Comparison of ENCODE assay signal across 9 mouse cellular contexts in genomic region chr8:13644932-13645676, GRCm38 (mm10). TPM values are rescaled to one million over a fixed set of nuclear protein-coding genes. Genes with fewer than 3 reads are reported as not detected.
A peak's percentile ranks its signal among the peaks of the same experiment; 100 is the strongest.
DNase-seq lines count a peak whose midpoint lies in the region; ATAC-seq and TF ChIP-seq lines count a peak whose summit lies in the region.
"Had no signal": no experiment of that assay in that cellular context is flagged by ENCODE, and none has a peak within 500 bp of the region (broad histone marks: within the 10 kb centered on the region; RNA-seq: fewer than 3 reads in every experiment).

No protein-coding gene starts in this region.

- 57% methylated on average over 6 of the region's 6 CpGs for WGBS in midbrain, embryonic 10.5 days
- WGBS in midbrain, embryonic 11.5 days = 54% methylated on average over 6 of the region's 6 CpGs
- 53% methylated on average over 6 of the region's 6 CpGs for WGBS in limb, embryonic 15.5 days
- 78% methylated on average over 6 of the region's 6 CpGs for WGBS in small intestine, adult 2 months

- H3K27me3 ChIP-seq in midbrain, embryonic 10.5 days (ENCODE audit: low read depth, poor library complexity, severe bottlenecking) = no peaks in the 10 kb centered on the region
- H3K27me3 ChIP-seq in midbrain, embryonic 11.5 days (ENCODE audit: control insufficient read depth, insufficient read depth, low read length) = no peaks in the 10 kb centered on the region
- H3K27me3 ChIP-seq in limb, embryonic 15.5 days = no peaks in the 10 kb centered on the region
- H3K27me3 ChIP-seq in small intestine, adult 2 months (ENCODE audit: control insufficient read depth, insufficient read depth, low read length) = no peaks in the 10 kb centered on the region
- H3K27me3 ChIP-seq: CH12.LX had no signal

- H3K36me3 ChIP-seq in midbrain, embryonic 10.5 days = no peaks in the 10 kb centered on the region
- H3K36me3 ChIP-seq in midbrain, embryonic 11.5 days (ENCODE audit: control insufficient read depth, insufficient read depth, low read length) = no peaks in the 10 kb centered on the region
- H3K36me3 ChIP-seq in limb, embryonic 15.5 days = no peaks in the 10 kb centered on the region
- H3K36me3 ChIP-seq in small intestine, adult 2 months (ENCODE audit: control insufficient read depth, insufficient read depth, low read length) = no peaks in the 10 kb centered on the region

- no peak for TF ChIP-seq CTCF in small intestine, adult 2 months (IDR thresholded peaks at IDR 0.05; ENCODE audit: extremely low read depth, insufficient read length, insufficient replicate concordance, low read depth, low read length)

- no peaks in the 10 kb centered on the region for H3K9me3 ChIP-seq in midbrain, embryonic 10.5 days (replicated peaks)
- H3K9me3 ChIP-seq in midbrain, embryonic 11.5 days (ENCODE audit: control insufficient read depth, low read length) = no peaks in the 10 kb centered on the region
- H3K9me3 ChIP-seq in limb, embryonic 15.5 days = no peaks in the 10 kb centered on the region

- H3K4me1 ChIP-seq in midbrain, embryonic 10.5 days = peaks cover 47% of the 10 kb centered on the region
- peaks cover 26% of the 10 kb centered on the region for H3K4me1 ChIP-seq in midbrain, embryonic 11.5 days (ENCODE audit: control insufficient read depth, insufficient read depth, low read length)
- H3K4me1 ChIP-seq in limb, embryonic 15.5 days = peaks cover 68% of the 10 kb centered on the region
- H3K4me1 ChIP-seq in small intestine, adult 2 months (ENCODE audit: control insufficient read depth, insufficient read depth, insufficient read length, low read length) = peaks cover 22% of the 10 kb centered on the region

- no peak overlapping the region for H3K9ac ChIP-seq in midbrain, embryonic 11.5 days (ENCODE audit: low read length)
- H3K9ac ChIP-seq in limb, embryonic 15.5 days = no peak overlapping the region

- no peak for ATAC-seq in midbrain, embryonic 11.5 days (ENCODE audit: low FRiP score)
- no peak for ATAC-seq in limb, embryonic 15.5 days (ENCODE audit: insufficient number of reproducible peaks, low FRiP score, low TSS enrichment, low read depth)

- no peak overlapping the region for H3K4me2 ChIP-seq in midbrain, embryonic 11.5 days
- H3K4me2 ChIP-seq in limb, embryonic 15.5 days = no peak overlapping the region

- peak; percentile 74 for DNase-seq in cerebellum, adult 9-11 months
- DNase-seq in cerebellum, adult 11 months = no peak
- no peak for DNase-seq in midbrain, embryonic 10.5 days (ENCODE audit: low spot score)
- no peak for DNase-seq in midbrain, embryonic 11.5 days (ENCODE audit: low spot score, missing footprints)
- DNase-seq in testis, postnatal 10 days (ENCODE audit: low spot score) = no peak
- no peak for DNase-seq in layer of hippocampus, adult 18-20 months (ENCODE audit: low spot score in 2 of 2)

- no peak for TF ChIP-seq POLR2A in small intestine, adult 2 months (IDR thresholded peaks at IDR 0.05; ENCODE audit: low read depth, low read length)

- 0 out of 2 replicates have a peak overlapping the region, but pooled peaks have one; percentile 1 for H3K27ac ChIP-seq in midbrain, embryonic 10.5 days (replicated peaks)
- no peak overlapping the region for H3K27ac ChIP-seq in midbrain, embryonic 11.5 days (ENCODE audit: low read depth, low read length)
- peak overlapping the region; percentile 76 for H3K27ac ChIP-seq in limb, embryonic 15.5 days
- H3K27ac ChIP-seq in small intestine, adult 2 months (ENCODE audit: insufficient read depth, low read depth, low read length) = peak overlapping the region; percentile 17; the same call in 1 of the 2 replicates

- no peak overlapping the region for H3K4me3 ChIP-seq in midbrain, embryonic 10.5 days
- H3K4me3 ChIP-seq in midbrain, embryonic 11.5 days (ENCODE audit: low read depth, low read length) = no peak overlapping the region
- no peak overlapping the region for H3K4me3 ChIP-seq in limb, embryonic 15.5 days
- H3K4me3 ChIP-seq in small intestine, adult 2 months (ENCODE audit: low read depth, low read length) = no peak overlapping the region

RNA-seq across cellular contexts. Expression of gene Rasa3, which starts 32.3 kb away (rescaled TPM):
- polyA plus RNA-seq in midbrain, embryonic 10.5 days (2016; fragmentation: Nextera tagmentation; extraction: Ambion mirVana) = 27.4 and 28.9 TPM in 2 replicates
- 19.8 and 20.7 TPM in 2 replicates for polyA plus RNA-seq in midbrain, embryonic 11.5 days (2014; fragmentation: Nextera tagmentation; extraction: Ambion mirVana)
- 32.3 and 35.5 TPM in 2 replicates for polyA plus RNA-seq in limb, embryonic 15.5 days (2015; fragmentation: Nextera tagmentation; extraction: Ambion mirVana)
- 8.5 and 13.1 TPM in 2 replicates for polyA plus RNA-seq in small intestine, adult 2 months (2012; rRNA removed)
- total RNA-seq in layer of hippocampus, adult 18-20 months (2021) = 10 to 100 TPM; 65.7 to 67.1 TPM
